Mouse (Mus musculus) layer of hippocampus, adult 9-10 months (tissue): ENCODE measurements around the gene Zfhx2.
"Not testable (repeated sequence)": the region's sequence is repeated elsewhere in the genome, so short reads cannot be mapped to it uniquely, and the experiment has no call there.

Experiments
- DNase-seq: peaks from one replicate; pipeline ENCODE4 v3.0.0; 2022; ENCODE audit warnings: low spot score

The Zfhx2 gene

DNA sequence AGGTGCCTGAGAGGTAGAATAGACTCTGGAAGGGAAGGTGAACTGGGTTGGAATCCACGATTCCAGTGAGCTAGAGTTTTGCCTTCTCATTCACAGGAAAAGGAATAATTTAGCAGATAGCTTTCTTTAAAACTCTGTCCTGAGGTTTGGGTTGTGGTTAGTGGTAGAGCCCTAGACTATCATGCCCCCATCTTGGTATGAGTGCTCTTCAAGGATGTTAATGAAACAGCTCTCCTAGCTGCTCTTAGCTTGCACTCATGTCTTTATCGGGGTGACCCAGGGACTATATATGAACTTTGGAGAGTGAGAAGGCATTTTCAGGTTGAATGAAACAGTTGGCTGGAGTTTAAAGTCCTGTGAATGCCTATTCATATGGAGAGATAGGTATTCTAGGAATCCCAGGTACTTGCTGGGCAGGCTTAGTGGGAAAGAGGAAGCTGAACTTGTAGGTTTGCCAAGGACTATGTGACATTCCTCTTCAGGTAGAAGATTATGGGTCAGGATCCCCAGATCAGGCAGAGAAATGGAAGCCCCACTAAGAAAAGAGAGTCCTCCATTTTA is 44.1 kb downstream of the Zfhx2 start:
- DNase-seq: no peak

GRCm38 (mm10) chr14:55043694-55044093 is 48.4 kb downstream of the Zfhx2 start:
- DNase-seq: not testable (repeated sequence)

DNA sequence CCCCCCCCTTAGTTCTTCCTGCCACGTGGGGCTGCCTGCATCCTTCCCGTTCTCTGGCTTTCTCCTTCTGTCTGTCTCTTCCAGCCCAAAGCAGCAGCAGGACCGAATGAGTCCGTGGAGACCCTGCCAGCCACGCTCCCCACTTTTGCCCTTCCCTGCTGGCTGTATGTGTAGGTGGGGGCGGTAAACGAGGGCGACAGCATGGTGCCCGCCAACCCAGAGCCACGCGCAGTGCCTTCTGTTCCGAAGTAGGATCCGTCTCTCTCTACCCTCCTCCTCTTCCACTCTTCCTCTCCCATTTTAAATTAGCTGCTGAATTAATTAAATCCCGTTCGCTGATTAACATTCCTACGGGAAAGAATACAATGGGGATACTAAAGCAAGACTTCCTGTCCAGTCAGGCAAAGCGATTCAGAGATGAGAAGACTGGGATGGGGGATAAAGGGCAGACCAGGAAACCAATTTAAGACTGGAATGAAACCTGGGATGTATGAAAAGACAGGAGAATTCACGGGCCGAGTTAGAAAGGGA is 59.4 kb downstream of the Zfhx2 start:
- DNase-seq: no peak

DNA sequence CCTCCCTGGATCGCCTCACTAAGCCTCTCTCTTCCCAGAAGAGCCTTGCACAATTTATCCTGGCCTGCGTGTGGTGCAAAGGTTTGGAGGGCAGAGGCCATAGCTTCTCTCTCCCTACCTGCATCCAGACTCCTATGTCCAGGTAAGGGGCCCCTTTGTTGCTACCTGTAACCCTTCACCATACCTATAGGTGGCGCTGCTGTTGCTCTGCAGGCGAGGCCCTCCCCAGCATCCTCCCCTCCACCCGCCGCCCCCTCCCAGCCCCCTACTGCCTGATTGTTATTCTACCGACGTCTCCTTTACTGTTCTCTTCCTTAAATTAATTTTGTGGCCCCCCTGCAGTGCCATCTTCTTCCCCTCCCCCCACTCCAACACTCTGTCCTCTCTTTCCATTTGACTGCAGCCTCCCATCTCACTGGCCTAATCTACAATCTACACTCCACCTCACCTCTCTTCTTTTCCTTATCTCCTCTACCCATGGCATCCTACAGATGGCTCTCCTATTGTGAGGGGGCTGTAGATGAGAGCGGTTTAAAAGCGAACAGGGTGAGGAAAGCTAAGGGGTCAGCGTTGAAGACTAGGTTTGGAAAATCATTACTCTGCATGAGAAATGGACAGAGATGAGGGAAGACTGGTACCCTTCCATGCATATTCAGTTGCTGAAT is 63.0 kb downstream of the Zfhx2 start:
- no peak for DNase-seq

- DNase-seq: no peak
Measured at GRCm38 (mm10) chr14:55028333-55028835, 63.7 kb downstream of the Zfhx2 start.

DNA sequence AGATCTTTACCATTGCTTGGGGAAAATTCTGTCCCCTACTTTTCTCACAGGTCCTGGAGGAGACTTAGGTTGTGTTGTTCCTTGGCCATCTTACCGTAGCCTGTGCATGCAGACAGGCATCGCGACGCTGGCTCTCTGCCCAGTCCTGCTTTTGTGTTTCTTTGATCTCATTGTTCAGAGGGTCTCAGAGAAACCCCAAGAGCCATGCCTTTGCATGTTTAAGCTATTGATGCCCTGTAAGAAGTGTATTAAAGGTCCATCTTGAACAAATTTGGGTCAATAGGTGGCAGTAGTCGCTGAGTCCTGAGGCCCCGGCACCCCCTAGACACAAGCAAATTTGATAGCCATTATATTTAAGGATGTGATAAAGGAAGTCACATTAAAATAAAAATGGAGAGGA is 64.5 kb downstream of the Zfhx2 start:
- no peak for DNase-seq

DNA sequence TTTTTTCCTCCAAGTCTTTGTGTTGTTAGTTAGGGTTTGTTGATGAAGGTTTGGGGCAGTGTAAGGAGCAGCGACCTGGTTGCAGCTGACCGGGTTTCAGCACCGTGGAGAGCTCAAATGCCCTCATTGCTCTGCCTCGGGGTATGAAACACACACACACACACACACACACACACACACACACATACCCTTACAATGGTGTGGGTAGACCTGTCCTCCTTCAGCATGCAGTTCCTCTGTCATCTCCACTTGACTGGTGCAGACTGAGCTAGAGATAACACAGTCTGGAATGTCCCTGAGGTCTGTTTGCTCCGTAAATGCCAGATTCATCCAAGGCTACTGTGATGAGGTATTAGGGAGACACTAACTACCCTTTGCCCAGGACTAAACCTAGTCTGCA is 64.9 kb downstream of the Zfhx2 start:
- DNase-seq: no peak

GRCm38 (mm10) chr14:55025527-55025926 is 66.6 kb downstream of the Zfhx2 start:
- DNase-seq: no peak

DNA sequence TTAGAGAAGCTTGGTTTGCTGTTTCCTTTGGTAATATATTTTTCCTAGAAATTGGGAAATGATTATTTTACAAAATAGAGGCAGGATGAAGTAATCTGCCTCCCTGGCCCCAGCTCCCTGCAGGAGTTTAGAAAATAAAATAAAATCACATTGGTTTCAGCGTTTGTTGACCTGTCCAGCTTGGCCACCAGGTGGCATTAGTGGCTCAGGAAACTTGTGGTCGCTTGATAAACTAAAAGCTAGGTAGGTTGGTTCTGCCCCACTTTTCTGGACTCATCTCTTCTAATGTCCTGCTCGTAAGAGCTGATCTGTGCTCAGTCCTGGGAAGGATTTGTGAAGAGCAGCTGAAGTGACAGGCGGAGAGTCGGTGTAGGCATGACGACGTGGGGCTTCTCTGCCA is 67.9 kb downstream of the Zfhx2 start:
- peak; percentile 55 for DNase-seq

- DNase-seq: no peak
Measured at GRCm38 (mm10) chr14:55023011-55023410, 69.1 kb downstream of the Zfhx2 start.

DNA sequence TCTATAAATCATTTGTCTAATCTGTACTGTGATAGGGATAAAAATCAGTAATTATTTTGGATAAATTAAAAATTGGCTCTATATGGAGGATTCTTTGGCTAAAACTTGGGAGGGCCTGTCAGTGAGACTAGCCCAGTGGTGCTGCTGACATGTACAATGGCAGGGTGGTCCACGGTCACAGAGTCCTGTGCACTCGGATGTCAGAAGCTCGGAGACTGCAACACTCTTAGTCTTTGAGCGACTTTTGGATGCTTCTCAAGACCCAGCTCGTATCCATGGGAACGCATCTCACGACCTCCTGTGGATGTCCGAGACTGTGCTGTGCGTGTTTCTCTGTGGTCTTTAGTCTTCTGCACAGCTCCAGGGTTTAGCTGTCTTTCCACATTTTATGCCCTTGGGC is 71.7 kb downstream of the Zfhx2 start:
- no peak for DNase-seq

DNA sequence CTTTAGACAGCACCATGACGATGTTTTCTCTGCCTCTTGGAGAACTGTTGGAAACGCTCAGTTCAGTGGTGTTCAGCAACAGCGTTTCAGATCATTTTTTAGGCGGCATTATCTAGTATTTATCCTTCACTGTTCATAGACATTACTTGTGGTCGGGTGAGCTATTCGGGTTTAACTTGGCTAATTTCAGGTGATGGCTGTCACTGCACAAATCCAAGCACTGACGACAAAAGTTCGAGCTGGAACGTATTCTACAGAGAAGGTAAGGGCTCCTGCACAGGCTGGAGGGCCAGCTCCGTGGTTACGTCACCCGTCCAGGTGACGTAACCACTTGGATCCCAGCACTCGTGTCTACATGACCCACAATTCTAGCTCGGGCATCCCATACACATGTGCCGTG is 75.2 kb downstream of the Zfhx2 start:
- no peak for DNase-seq

DNA sequence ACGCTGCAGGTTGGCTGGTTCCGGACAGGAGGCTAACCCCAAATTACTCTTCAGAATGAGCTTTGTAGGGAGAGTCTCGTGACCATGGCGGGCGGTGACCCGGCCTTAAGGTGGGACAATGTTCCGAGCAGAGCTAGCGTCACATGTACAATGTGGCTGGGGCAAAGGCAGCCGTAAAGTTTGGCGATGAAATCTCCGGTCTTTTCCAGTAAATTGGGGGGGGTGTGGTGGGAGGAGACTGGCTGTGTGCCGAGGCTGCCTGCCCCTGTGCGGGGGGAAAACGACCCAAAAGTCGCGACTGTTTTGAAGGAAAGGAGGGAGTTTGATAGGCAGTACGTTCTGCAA is 76.4 kb downstream of the Zfhx2 start:
- no peak for DNase-seq

- peak; percentile 100 for DNase-seq
Measured at GRCm38 (mm10) chr14:55014991-55015766, 76.9 kb downstream of the Zfhx2 start, which contains the start of gene Ngdn. Ngdn (plus strand) TSS chr14:55015454.

DNA sequence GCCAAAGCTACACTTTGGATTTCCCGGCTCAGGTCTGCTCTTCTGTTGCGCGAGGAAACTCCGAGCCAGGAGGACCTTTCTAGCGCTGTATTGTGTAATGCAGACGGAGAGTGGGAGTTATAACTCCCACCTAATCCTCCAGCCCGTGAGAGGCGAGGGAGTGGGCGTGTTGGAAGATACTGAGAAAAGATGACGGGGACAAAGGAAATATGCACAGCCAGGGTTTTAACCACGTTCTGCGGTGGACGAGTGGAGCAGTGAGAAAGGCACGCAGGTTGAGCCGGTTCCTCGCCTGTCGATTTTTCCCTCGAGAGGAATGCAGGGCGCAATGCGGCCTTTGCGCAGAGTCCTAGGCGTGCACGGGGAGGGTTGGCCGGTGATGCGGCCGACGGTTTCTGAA is 77.5 kb downstream of the Zfhx2 start:
- DNase-seq: peak; percentile 55

DNA sequence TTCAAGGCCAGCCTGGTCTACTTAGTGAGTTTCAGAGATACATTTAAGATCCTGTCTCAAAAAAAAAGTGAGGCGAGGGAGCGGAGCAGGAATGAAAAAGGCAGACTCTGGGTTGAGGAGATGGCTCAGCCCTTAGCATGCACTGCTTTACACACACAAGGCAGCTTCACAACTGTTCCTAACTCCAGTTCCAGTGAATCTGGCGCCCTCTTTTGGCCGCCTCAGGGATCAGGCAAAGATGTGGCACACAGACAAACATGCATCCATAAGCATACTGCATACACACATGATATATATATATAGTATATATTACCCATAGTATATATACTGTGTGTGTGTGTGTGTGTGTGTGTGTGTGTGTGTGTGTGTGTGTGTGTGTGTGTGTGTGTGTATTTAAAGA is 81.0 kb downstream of the Zfhx2 start:
- DNase-seq: no peak
